Mouse (Mus musculus) urinary bladder, postnatal 10 days (tissue): ENCODE results near the gene Asic2.

Source experiments
- DNase-seq: peaks from one replicate; pipeline ENCODE4 v3.0.0; 2022; ENCODE audit warnings: low spot score

Asic2 gene

GRCm38 (mm10) chr11:81002769-81003430, 965.4 kb downstream of the Asic2 start:
- no peak for DNase-seq

DNA sequence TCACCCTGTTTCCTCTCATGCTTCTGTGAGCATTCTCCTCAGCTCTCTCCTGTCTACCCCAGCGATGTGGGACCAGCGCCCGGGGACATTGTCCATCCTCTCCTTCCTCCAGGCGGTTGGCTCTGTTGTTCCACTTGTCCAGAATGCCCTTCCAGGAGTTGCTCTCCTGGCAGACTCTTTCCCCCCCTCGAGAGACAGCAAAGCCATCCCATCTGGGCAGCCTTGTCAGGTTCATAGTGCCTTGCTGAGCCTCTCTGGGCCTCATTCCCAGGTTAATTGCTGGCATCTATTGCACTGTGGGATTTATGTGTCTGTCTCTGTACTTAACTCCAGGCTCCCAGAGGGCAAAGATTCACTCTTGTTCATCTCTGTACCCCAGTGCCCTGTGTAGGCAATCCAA, 972.6 kb downstream of the Asic2 start:
- DNase-seq: no peak

- DNase-seq: no peak
Observed at GRCm38 (mm10) chr11:80983530-80983929, 984.7 kb downstream of the Asic2 start.

DNA sequence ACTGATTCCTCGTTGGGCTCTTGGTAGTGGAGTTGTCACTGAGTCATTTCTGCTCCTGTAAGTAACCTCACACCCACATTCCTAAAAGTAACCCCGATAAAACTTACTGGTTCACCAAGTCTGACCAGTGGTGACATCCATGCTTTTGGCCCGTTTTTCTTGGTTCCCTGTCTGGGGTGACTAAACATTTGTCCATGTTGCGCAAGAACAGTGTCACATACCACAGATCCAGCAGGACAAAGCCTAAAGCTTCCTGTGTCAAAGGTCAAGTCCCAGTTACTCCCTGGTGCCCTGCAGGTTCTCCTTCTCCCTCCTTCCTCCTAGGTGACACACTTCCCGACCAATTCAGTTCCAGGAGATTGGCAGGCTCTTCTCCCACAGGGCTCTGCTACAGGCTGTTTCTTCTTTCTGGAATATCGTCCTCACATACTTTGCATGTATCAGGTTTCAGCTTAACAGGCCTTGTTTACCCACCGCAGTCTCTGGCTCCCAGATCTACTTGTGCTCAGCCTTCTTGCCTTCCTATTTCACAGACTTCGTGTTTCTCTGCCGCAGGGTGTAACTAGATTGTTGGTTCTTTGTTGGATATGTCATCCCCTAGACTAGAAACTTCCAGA, 991.9 kb downstream of the Asic2 start:
- DNase-seq: no peak

DNA sequence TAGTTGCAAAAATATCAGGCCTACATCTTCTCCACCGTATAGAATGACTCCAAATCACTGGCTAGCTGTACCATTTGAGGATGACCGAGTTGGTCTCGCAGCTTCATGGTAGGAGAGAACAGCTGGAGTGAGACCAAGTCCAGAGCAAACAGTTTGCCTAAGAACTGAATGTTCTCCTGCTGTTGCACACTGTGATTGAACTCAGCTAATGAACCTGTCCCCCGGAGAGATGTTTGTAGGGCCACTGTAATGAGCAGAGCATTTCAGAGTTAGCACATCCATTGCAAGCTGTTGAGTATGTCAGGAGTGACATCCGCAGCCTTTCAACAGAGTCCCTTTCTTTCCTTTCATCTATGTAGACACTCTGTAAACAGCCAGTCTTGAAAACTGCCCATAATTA, 993.6 kb downstream of the Asic2 start:
- no peak for DNase-seq

- DNase-seq: no peak
Observed at GRCm38 (mm10) chr11:80973976-80974375, 994.3 kb downstream of the Asic2 start.

GRCm38 (mm10) chr11:80973273-80973672, 995.0 kb downstream of the Asic2 start:
- no peak for DNase-seq

- no peak for DNase-seq
Observed at GRCm38 (mm10) chr11:80967544-80967943, 1000.7 kb downstream of the Asic2 start.

DNA sequence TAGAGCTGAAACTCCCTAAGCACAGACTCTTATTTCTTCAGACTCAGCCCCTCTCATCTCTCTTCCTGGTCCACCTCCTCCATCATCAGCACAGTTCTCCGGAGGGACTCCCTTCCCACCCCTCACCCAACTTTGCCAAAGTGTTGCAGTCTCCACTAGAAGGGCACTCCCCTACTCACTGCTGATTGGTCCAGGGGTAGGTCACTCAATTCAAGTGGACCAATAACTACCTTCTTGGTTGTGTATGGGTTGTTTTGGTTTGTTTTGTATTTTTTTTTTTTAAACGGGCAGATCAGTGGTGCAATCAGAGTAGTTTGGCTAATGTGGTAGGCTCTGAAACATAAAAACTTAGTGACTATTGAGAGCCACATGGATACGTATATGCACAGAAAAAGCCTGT, 1002.2 kb downstream of the Asic2 start:
- DNase-seq: no peak

DNA sequence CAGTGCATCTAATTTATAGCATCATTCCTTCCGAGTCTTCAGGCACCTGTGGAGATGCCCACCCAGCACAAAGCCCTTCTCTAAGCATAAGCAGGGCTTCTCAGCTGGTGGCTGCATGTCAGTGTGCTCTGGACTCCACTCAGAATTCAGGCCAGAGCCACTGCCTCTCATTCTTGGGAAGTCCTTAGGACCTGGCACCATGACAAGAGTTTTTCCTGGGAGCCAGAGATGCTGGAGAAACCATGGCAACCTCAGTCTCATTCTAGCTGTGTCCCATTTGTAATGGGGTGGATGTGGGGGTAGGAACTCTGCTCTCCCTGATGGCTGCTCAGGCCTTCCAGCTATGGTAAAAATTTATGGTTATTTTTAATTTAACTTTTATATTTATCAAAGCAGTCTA, 1006.9 kb downstream of the Asic2 start:
- DNase-seq: no peak

- no peak for DNase-seq
Observed at GRCm38 (mm10) chr11:80958086-80958671, 1010.1 kb downstream of the Asic2 start.

- no peak for DNase-seq
Observed at GRCm38 (mm10) chr11:80955915-80956314, 1012.3 kb downstream of the Asic2 start.

- DNase-seq: no peak
Observed at GRCm38 (mm10) chr11:80954147-80954546, 1014.1 kb downstream of the Asic2 start.

DNA sequence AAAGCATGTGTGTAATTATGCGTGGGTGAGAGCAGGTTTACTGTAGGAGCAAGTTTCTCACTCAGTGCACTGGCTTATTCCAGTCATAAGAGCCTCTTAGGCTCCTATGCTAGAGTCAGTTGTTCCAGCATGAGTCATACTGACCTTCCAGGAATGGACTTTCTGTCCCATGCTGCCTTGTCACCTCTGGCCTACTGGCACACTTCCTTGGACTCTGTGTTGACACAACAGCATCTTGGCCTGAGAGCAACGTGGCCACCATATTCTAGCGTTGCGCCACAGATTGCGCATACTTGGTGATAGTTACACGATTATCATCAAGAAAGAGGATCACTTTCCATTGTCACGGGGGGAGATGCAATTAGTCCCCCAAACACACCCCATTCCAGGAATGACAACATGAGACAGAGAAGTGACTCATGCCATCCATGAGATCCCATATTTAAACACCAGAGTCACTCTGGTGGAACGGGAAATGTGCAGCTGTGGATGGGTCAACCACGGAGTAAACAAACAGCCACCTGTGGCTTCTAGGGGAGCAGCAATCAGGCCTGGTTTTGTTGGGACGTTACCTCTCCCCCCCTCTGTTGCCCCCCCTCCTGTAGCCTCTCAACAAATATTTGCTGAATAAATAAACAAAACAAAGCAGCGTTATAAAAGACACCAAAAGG, 1019.1 kb downstream of the Asic2 start:
- no peak for DNase-seq

DNA sequence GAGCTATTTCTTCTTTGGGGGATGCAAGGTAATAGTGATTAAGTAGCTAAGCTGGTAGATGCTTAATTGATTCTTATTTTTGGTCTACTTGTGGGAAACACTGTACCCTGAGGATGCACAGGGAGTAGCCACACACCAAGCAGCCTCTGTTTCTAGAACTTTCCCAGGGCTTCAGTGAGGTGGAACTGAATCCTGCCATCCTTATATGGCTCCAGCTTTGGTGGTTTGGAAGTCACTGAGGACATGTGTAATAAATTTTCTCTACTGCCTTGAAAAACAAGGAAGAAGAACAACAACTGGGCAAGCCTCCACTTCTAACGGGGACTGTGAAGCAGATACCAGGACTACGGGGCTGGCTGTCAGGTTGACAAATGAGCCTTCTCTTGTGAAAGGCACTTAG, 1020.2 kb downstream of the Asic2 start:
- DNase-seq: no peak

GRCm38 (mm10) chr11:80946163-80946562, 1022.1 kb downstream of the Asic2 start:
- no peak for DNase-seq

GRCm38 (mm10) chr11:80923286-80923951, 1044.8 kb downstream of the Asic2 start:
- no peak for DNase-seq

DNA sequence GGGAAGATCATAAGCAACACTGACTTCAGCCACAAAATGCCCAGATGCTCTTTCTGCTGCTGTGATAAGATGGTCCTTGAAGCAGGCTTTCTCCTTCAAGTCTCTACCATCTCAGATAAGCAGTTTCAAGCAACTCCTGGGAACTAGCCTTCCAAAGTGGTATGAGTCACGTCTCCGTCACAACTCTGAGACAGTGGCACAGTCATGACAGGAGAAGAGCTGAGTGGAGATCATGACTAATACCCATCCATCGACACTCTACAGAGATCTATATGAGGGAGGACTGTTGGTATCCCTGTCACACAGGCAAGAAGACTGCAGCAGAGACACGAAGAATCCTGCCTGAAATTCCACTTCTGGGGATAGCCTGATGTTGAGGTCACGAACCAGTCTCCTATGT, 1049.9 kb downstream of the Asic2 start:
- DNase-seq: no peak

DNA sequence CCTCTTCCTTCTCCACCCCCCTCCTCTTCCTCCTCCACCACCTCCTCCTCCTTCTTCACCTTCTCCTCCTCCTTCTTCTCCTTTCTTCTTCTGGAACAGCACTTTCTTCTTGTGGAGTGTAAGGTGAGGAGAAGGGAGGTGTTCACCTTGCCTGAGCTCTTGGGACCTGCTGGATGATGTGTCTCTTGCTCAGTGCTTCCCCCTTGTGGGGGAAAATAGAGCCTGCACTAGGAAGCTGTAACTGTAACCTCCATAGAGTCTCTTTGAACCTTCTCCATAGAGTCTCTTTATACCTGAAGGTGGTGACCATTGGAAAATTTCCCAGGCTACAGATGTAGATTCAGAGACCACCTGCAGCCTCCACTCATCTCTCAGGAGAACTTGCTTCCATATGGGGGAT, 1050.6 kb downstream of the Asic2 start:
- DNase-seq: no peak

DNA sequence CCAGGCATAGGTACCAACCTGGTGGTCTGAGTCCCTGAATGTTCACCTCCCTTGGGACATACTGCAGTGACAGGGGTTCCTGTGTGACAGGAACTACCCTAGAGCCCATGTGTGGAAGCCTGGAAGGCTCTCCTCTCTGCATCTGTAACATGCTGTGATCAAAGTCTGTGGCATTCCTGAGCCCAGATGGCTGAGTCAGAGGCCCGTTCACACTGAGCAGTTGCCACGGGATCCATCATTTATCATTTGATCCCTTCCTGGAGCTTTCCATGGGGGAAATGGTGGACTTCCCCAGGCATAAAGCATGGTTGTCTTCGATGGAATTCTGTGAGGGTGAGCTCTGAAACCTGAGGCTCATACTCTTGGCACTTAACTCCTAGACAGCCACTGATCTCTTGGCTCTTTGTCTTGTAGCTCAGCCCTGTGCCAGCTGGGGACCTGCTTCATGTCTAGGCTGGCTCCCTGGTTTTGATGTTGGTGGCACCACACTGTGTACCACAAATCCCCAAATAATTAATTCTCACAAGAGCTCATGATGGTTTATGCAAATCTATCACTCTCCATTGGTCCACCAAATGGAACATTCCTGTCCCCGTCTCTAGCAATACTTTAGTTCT, 1054.7 kb downstream of the Asic2 start:
- DNase-seq: no peak

DNA sequence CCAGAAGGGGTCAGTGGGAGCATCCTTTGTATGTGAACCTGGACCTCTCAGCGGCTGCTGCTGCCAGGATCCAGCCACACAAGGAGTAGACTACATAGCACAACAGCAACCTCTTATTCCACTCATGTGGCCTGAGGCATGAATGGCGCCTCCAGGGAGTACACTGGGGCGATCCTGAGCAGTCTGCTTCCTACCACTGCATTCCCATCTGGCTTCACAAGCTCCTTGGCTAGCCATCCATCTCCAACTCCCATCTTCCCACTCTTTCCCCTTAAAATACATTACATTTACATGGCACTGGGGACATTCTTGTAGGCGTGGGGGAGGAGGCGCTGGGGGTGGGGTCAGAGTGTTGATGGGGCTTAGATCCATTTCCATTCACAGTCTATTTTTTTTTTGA, 1055.5 kb downstream of the Asic2 start:
- DNase-seq: no peak

DNA sequence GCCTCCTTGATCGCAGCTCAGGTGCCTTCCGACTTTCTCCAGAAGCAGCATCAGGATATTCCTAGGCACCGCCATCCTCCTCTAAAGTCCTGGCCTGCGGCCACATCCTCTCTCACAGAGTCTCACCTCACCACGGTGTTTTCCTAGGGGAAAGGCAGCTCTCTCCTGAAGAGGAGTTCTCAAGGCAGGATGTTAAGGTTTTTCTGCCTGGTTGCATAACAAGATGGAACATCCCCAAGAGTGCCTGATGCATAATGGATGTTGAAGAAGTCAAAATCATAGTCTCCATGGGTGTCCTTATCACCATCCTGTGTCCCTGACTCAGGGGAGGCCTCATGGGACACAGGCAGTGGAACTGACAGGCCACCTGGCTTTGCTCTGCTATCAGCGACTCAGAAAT, 1060.4 kb downstream of the Asic2 start:
- DNase-seq: no peak
